Mouse (Mus musculus): ENCODE results near the gene Mfsd7a.
A peak's percentile ranks its signal among the peaks of the same experiment; 100 is the strongest.

The Mfsd7a gene

GRCm38 (mm10) chr5:108431196-108431595, 17.5 kb downstream of the Mfsd7a start:
- DNase-seq, result no peak

GRCm38 (mm10) chr5:108427186-108427585, 21.5 kb downstream of the Mfsd7a start:
- peak; percentile 71 to 79 for DNase-seq

DNA sequence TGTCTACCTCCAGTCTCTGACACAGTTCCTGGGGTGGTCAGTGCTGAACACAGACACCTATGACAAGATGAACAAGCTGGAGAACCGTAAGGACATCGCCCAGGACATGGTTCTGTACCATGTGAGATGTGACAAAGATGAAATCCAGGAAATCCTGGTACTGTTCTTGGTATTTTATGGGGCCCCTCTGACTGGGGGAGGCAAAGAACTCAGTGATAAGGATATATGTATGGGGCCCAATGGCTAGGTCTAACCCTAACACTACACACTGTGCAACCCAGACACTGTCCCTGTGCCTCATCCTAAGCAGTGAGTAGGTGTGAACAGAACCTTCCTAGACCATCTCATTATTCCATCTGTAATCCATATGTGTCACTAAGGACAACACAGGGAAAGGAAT, 25.3 kb downstream of the Mfsd7a start:
- no peak for DNase-seq

GRCm38 (mm10) chr5:108422741-108423140, 25.9 kb downstream of the Mfsd7a start:
- DNase-seq, result no peak

GRCm38 (mm10) chr5:108414711-108415110, 34.0 kb downstream of the Mfsd7a start:
- DNase-seq, result no peak

- DNase-seq, result no peak
Measured at GRCm38 (mm10) chr5:108406977-108407376, 41.7 kb downstream of the Mfsd7a start.

DNA sequence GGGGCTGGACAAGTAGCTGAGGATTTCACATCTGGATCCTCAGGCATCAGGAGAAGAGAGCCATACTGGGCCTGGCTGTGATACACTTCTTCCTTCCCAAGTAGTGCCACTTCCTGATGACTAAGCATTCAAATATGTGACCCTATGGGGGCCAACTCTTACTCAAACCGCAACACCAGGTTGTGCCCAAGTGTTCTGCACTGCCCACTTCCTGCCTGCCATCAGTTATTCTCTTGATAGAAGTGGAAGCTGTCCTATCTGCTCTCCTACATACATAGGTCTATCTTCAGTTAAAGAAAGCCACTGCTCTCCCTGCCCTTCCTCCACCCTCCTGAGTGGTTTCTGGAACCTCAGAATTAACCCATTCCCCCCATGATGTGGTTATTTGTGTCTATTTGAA, 43.2 kb downstream of the Mfsd7a start:
- DNase-seq, result no peak

DNA sequence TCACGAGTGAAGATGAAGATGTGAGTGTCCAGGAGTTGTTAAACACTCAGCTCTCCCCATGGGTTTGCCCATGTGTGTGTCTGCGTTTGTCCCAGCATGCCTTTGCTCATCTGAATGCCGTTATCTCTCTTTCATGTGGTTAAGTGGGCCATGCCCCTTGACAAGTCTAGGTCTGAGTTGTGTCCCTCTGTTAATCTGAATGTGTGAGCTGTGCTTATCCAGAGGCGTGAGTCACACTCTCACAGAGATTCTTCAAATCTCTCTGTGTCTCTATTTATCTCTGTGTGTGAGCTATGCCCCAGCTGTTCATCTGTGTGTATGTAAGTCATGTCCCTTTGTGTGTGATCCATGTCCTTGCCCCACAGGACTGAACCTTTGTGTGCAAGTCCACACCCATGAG, 45.2 kb downstream of the Mfsd7a start:
- DNase-seq, result no peak

Measured in cerebellum, postnatal 25 days (tissue).